Mouse (Mus musculus): ENCODE results near the gene Slc9a1.

- TF ChIP-seq GATA1 (IDR thresholded peaks at IDR 0.05; ENCODE audit: low read length) = no peak
- TF ChIP-seq TAL1 (IDR thresholded peaks at IDR 0.05; ENCODE audit: low read length) = no peak
Observed at GRCm38 (mm10) chr4:133442194-133442593, 72.7 kb downstream of the Slc9a1 start.
